Mouse (Mus musculus) heart, postnatal 0 days (tissue): Measurements from ENCODE around the gene Gm136.

Experiments
- CTCF ChIP-seq: IDR thresholded peaks from 2 replicates; pipeline ENCODE4 v1.5.1; 2016; ENCODE audit warnings: antibody characterized with exemption, control low read depth, low read depth
- EP300 ChIP-seq: IDR thresholded peaks from 2 replicates; pipeline ENCODE4 v1.6.1; 2016; ENCODE audit warnings: antibody characterized with exemption, low read depth

GRCm38 (mm10) chr4:34749236-34749635 lies 6.8 kb downstream of the Gm136 start:
- no peak for TF ChIP-seq CTCF
- TF ChIP-seq EP300 = no peak
